In genomic region chr7:132802066-132802465, GRCm38 (mm10) we compare ENCODE assay signal across 11 mouse cellular contexts. TPM values are rescaled to one million over a fixed set of nuclear protein-coding genes. Genes with fewer than 3 reads are reported as not detected.
A peak's percentile ranks its signal among the peaks of the same experiment; 100 is the strongest.
DNase-seq lines count a peak whose midpoint lies in the region; ATAC-seq and TF ChIP-seq lines count a peak whose summit lies in the region.
"Had no signal": no experiment of that assay in that cellular context is flagged by ENCODE, and none has a peak within 500 bp of the region (broad histone marks: within the 10 kb centered on the region; RNA-seq: fewer than 3 reads in every experiment).

No protein-coding gene starts in this region.

- intact Hi-C loops in gastrocnemius, postnatal 14 days (cut with DNase I; ENCODE audit: low total_unique reads): no loop called here
- intact Hi-C loops in heart, postnatal 10 days (cut with DNase I): no loop called here

- H3K9ac ChIP-seq in neural tube, embryonic 15.5 days (replicated peaks): no peak overlapping the region
- H3K9ac ChIP-seq: limb, embryonic 13.5 days had no signal

- H3K4me1 ChIP-seq in neural tube, embryonic 15.5 days: peaks cover 41% of the 10 kb centered on the region

- H3K9me3 ChIP-seq in neural tube, embryonic 15.5 days (replicated peaks): no peaks in the 10 kb centered on the region
- H3K9me3 ChIP-seq: limb, embryonic 13.5 days had no signal

- no peaks in the 10 kb centered on the region for H3K36me3 ChIP-seq in neural tube, embryonic 15.5 days

- DNase-seq in gastrocnemius, postnatal 14 days: peak; percentile 63
- DNase-seq in gastrocnemius, postnatal 10 days: no peak
- DNase-seq in layer of hippocampus, adult 2 months (ENCODE audit: low spot score in 2 of 2): no peak
- DNase-seq in layer of hippocampus, adult 18-20 months (ENCODE audit: low spot score in 2 of 2): no peak
- peak; percentile 18 for DNase-seq in adipocyte (ENCODE audit: low spot score)
- peak; percentile 61 to 63 for DNase-seq in heart, postnatal 10 days
- no peak for DNase-seq in right cerebral cortex, postnatal 4 days
- DNase-seq: midbrain, embryonic 14.5 days had no signal

- TF ChIP-seq CTCF in layer of hippocampus, adult 2 months (conservative IDR thresholded peaks at IDR 0.05): no peak

- H3K27me3 ChIP-seq in neural tube, embryonic 15.5 days (replicated peaks): no peaks in the 10 kb centered on the region
- H3K27me3 ChIP-seq: CH12.LX; limb, embryonic 13.5 days had no signal

- ATAC-seq in neural tube, embryonic 15.5 days (ENCODE audit: low FRiP score): no peak

- H3K27ac ChIP-seq in layer of hippocampus, adult 2 months: peak overlapping the region; percentile 54
- H3K27ac ChIP-seq in neural tube, embryonic 15.5 days (replicated peaks): no peak overlapping the region
- H3K27ac ChIP-seq: limb, embryonic 13.5 days had no signal

- no peak overlapping the region for H3K4me3 ChIP-seq in layer of hippocampus, adult 2 months
- no peak overlapping the region for H3K4me3 ChIP-seq in neural tube, embryonic 15.5 days (replicated peaks)
- H3K4me3 ChIP-seq: limb, embryonic 13.5 days had no signal

- H3K4me2 ChIP-seq in neural tube, embryonic 15.5 days: no peak overlapping the region
- H3K4me2 ChIP-seq: limb, embryonic 13.5 days had no signal

- 86% methylated on average over 2 of the region's 2 CpGs for whole genome bisulfite sequencing in neural tube, embryonic 15.5 days

RNA-seq across cellular contexts. Expression of gene Fam53b, which starts 11.6 kb away (rescaled TPM):
- 10 to 100 TPM; 19.5 to 24.1 TPM for total RNA-seq in gastrocnemius, postnatal 14 days (2021)
- total RNA-seq in gastrocnemius, postnatal 10 days (2021): 10 to 100 TPM; 34.5 to 43.6 TPM
- 10 to 100 TPM; 42.3 to 54.8 TPM for total RNA-seq in layer of hippocampus, adult 2 months (2021)
- 10 to 100 TPM; 50.6 to 51.7 TPM for total RNA-seq in layer of hippocampus, adult 18-20 months (2021)
- 10 to 100 TPM; 35.5 to 46.0 TPM for total RNA-seq in heart, postnatal 10 days (2021)
- 12.4 and 14.2 TPM in 2 replicates for polyA plus RNA-seq in neural tube, embryonic 15.5 days (2015; fragmentation: Nextera tagmentation; extraction: Ambion mirVana)

RNA-seq across cellular contexts. Expression of gene Eef1akmt2, which starts 50.4 kb away (rescaled TPM):
- total RNA-seq in gastrocnemius, postnatal 14 days (2021): 1 to 10 TPM; 7.5 to 7.8 TPM
- total RNA-seq in gastrocnemius, postnatal 10 days (2021): 10 to 100 TPM in 1 of 2 experiments, 1 to 10 TPM in 1; 9.7 to 12.1 TPM
- total RNA-seq in layer of hippocampus, adult 2 months (2021): 10 to 100 TPM; 35.8 to 38.6 TPM
- total RNA-seq in layer of hippocampus, adult 18-20 months (2021): 10 to 100 TPM; 33.4 to 33.9 TPM
- total RNA-seq in heart, postnatal 10 days (2021): 10 to 100 TPM; 13.9 to 14.6 TPM
- polyA plus RNA-seq in neural tube, embryonic 15.5 days (2015; fragmentation: Nextera tagmentation; extraction: Ambion mirVana): 76.3 and 84.5 TPM in 2 replicates

RNA-seq across cellular contexts. Expression of gene Abraxas2, which starts 57.0 kb away (rescaled TPM):
- 10 to 100 TPM; 18.3 to 20.2 TPM for total RNA-seq in gastrocnemius, postnatal 14 days (2021)
- total RNA-seq in gastrocnemius, postnatal 10 days (2021): 10 to 100 TPM; 22.7 to 25.4 TPM
- total RNA-seq in layer of hippocampus, adult 2 months (2021): 10 to 100 TPM; 28.8 to 30.3 TPM
- 10 to 100 TPM; 26.6 to 27.8 TPM for total RNA-seq in layer of hippocampus, adult 18-20 months (2021)
- 10 to 100 TPM; 23.9 to 27.9 TPM for total RNA-seq in heart, postnatal 10 days (2021)
- 32.6 and 34.5 TPM in 2 replicates for polyA plus RNA-seq in neural tube, embryonic 15.5 days (2015; fragmentation: Nextera tagmentation; extraction: Ambion mirVana)

Comparison
In these comparisons a context has a peak if more than half of its experiments do, and no peak if none do; other contexts are left out.
1. DNase-seq: peak in gastrocnemius, postnatal 14 days (single experiment), adipocyte (single experiment) and heart, postnatal 10 days (2 of 2); none in gastrocnemius, postnatal 10 days (single experiment), layer of hippocampus, adult 2 months (0 of 2), layer of hippocampus, adult 18-20 months (0 of 2) and right cerebral cortex, postnatal 4 days (single experiment).